Mouse (Mus musculus) myocyte (in vitro differentiated cells): ENCODE results near the gene Ero1lb. TPM values are rescaled to one million over a fixed set of nuclear protein-coding genes. Genes with fewer than 3 reads are reported as not detected.
A peak's percentile ranks its signal among the peaks of the same experiment; 100 is the strongest.
"Not testable (repeated sequence)": the region's sequence is repeated elsewhere in the genome, so short reads cannot be mapped to it uniquely, and the experiment has no call there.

Experiments used
- H3K27me3 ChIP-seq: one replicate; pipeline ENCODE4 v1.6.1; 2011; ENCODE audit not compliant: control insufficient read depth, insufficient read depth, insufficient read length
- H3K36me3 ChIP-seq: one replicate; pipeline ENCODE4 v1.6.1; 2011; ENCODE audit not compliant: control insufficient read depth, insufficient read depth
- H3K4me2 ChIP-seq: one replicate; pipeline ENCODE4 v1.6.1; 2011; ENCODE audit warnings: low read depth, control low read depth
- H3K4me3 ChIP-seq: one replicate; pipeline ENCODE4 v1.5.1; 2011; ENCODE audit warnings: mild to moderate bottlenecking, control low read depth, moderate library complexity
- H3K79me2 ChIP-seq: one replicate; pipeline ENCODE4 v1.6.1; 2011; ENCODE audit not compliant: control insufficient read depth, insufficient read depth
- H3ac ChIP-seq: one replicate; pipeline ENCODE4 v1.6.1; 2011; ENCODE audit not compliant: control insufficient read depth, insufficient read length
- POLR2A ChIP-seq: IDR thresholded peaks from one replicate; pipeline ENCODE4 v1.6.1; 2011; ENCODE audit warnings: low read depth, mild to moderate bottlenecking, control low read depth, moderate library complexity; ENCODE audit not compliant: insufficient read length
- USF1 ChIP-seq: IDR thresholded peaks from one replicate; pipeline ENCODE4 v1.6.1; 2011; ENCODE audit warnings: low read depth, mild to moderate bottlenecking, control low read depth, moderate library complexity
- polyA plus RNA-seq: library from polyadenylated mRNA; unstranded; fragments of >200 nt; fragmentation: generic; extraction: Trizol; gene quantifications from one replicate; pipeline ENCODE4 v1.2.1, GENCODE M21; 2012; ENCODE audit warnings: missing spikeins

Ero1lb gene
- polyA plus RNA-seq, 1 experiment = 1.4 TPM

GRCm38 (mm10) chr13:12619808-12620207 is 54.1 kb downstream of the Ero1lb start:
- H3K4me3 ChIP-seq, H3K4me2 ChIP-seq, H3K79me2 ChIP-seq, H3ac ChIP-seq, H3K27me3 ChIP-seq, H3K36me3 ChIP-seq: not testable (repeated sequence)

- not testable (repeated sequence) for H3K79me2 ChIP-seq
These were observed 60.4 kb downstream of the Ero1lb start for GRCm38 (mm10) chr13:12626061-12626460.

GRCm38 (mm10) chr13:12627746-12628145 is 62.1 kb downstream of the Ero1lb start:
- not testable (repeated sequence) for H3K36me3 ChIP-seq, H3ac ChIP-seq, H3K4me3 ChIP-seq, H3K4me2 ChIP-seq, H3K79me2 ChIP-seq, H3K27me3 ChIP-seq

More at GRCm38 (mm10) chr13:12626061-12626460, 60.4 kb downstream of the Ero1lb start:
- not testable (repeated sequence) for H3ac ChIP-seq, H3K27me3 ChIP-seq, H3K4me2 ChIP-seq, H3K4me3 ChIP-seq, H3K36me3 ChIP-seq

GRCm38 (mm10) chr13:12628181-12628580 is 62.5 kb downstream of the Ero1lb start:
- H3ac ChIP-seq, H3K79me2 ChIP-seq, H3K36me3 ChIP-seq, H3K4me2 ChIP-seq, H3K27me3 ChIP-seq, H3K4me3 ChIP-seq: not testable (repeated sequence)

GRCm38 (mm10) chr13:12630252-12630651 is 64.6 kb downstream of the Ero1lb start:
- not testable (repeated sequence) for H3ac ChIP-seq, H3K27me3 ChIP-seq, H3K36me3 ChIP-seq, H3K4me3 ChIP-seq, H3K4me2 ChIP-seq, H3K79me2 ChIP-seq

GRCm38 (mm10) chr13:12634941-12635588 is 69.4 kb downstream of the Ero1lb start:
- H3K36me3 ChIP-seq, H3ac ChIP-seq, H3K79me2 ChIP-seq, H3K27me3 ChIP-seq, H3K4me3 ChIP-seq, H3K4me2 ChIP-seq: not testable (repeated sequence)

- not testable (repeated sequence) for H3K4me3 ChIP-seq, H3K36me3 ChIP-seq, H3ac ChIP-seq, H3K27me3 ChIP-seq, H3K4me2 ChIP-seq, H3K79me2 ChIP-seq
These were observed 77.1 kb downstream of the Ero1lb start for GRCm38 (mm10) chr13:12642795-12643194.

GRCm38 (mm10) chr13:12646676-12647075 is 81.0 kb downstream of the Ero1lb start:
- not testable (repeated sequence) for H3K79me2 ChIP-seq, H3K4me3 ChIP-seq, H3K4me2 ChIP-seq, H3K27me3 ChIP-seq, H3ac ChIP-seq, H3K36me3 ChIP-seq

GRCm38 (mm10) chr13:12650020-12650876 is 84.6 kb downstream of the Ero1lb start:
- H3K4me3 ChIP-seq = peak overlapping the region; percentile 12
- H3K4me2 ChIP-seq = peak overlapping the region; percentile 62

GRCm38 (mm10) chr13:12650877-12651176 is 85.2 kb downstream of the Ero1lb start:
- Histone ChIP-seq H3K4me2 (peak overlapping the region; percentile 62), H3K4me3 (peak overlapping the region; percentile 12)
- not testable (repeated sequence) for H3K27me3 ChIP-seq, H3K36me3 ChIP-seq, H3K79me2 ChIP-seq, H3ac ChIP-seq

More at GRCm38 (mm10) chr13:12650020-12650876, 84.6 kb downstream of the Ero1lb start:
- not testable (repeated sequence) for H3K27me3 ChIP-seq, H3ac ChIP-seq, H3K36me3 ChIP-seq, H3K79me2 ChIP-seq
- peak; percentile 14 for TF ChIP-seq USF1
- peak; percentile 47 for TF ChIP-seq POLR2A
